Mouse (Mus musculus): ENCODE results near the gene Erich2. TPM values are rescaled to one million over a fixed set of nuclear protein-coding genes. Genes with fewer than 3 reads are reported as not detected.

The Erich2 gene
- total and polyA plus RNA-seq, 2 experiments from 2014 or later = 0.81 to 3.8 TPM

DNA sequence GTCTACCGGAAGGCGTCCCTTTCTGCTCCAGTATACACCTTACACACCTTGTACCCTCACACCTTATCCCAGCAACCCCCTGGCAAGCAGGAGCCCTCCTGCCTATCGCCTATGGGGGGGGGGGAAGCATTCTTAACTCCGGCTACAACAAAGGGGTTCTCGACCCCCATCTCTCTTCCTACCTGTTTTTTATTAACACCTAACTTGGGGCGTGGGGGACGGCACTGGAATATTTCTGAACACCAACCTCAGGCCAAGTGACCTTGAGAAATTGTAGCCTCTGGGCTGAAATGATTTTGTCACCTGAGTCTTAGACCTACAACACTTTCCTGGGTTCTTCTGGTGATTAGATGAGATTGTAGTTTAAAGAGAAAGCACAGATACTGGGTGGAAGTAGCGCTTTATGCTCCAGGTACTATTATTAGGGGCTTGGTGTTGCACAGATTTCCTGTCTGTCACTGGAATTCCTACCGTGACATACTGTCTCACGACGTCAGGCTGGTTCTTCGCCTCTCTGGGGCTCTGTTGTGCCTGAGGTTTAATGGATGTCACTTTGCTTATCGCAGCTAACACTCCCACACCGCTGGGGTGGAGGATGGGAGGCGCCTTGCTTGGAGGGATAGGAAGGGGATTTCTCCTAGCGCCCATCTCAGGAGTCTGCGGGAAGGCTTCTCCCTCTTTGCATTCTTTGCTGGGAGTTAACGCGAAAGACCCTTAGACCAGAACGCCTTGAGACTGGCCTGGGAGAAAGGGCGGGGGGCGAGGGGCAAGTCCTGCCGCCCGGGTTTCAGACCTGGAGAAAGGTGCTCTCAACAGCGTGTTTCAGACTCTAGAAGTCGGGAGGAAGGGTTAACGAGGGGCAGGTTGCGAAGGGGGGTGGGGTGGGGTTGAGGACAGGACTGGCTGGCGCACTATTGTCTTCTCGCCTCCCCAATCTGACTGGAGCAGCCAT is 57.3 kb downstream of the Erich2 start:
- Histone ChIP-seq H3K4me2 (ENCODE audit: low read depth) (peak overlapping the region; percentile 60), H3K36me3 (ENCODE audit: insufficient read depth) (no peaks in the 10 kb centered on the region), H3K9ac (peak overlapping the region; percentile 74), H3K27ac (ENCODE audit: low read depth, low read length) (peak overlapping the region; percentile 93), H3K9me3 (ENCODE audit: low read length) (no peaks in the 10 kb centered on the region), H3K27me3 (ENCODE audit: insufficient read depth, low read length) (peaks cover 28% of the 10 kb centered on the region), H3K4me1 (ENCODE audit: insufficient read depth) (peaks cover 7% of the 10 kb centered on the region), H3K4me3 (ENCODE audit: low read depth, low read length) (peak overlapping the region; percentile 54)
- no peak for ATAC-seq
- peak; percentile 57 for DNase-seq
- TF ChIP-seq CTCF (IDR thresholded peaks at IDR 0.05; ENCODE audit: low read depth) = no peak
- WGBS = 6% methylated on average over 30 of the region's 30 CpGs

DNA sequence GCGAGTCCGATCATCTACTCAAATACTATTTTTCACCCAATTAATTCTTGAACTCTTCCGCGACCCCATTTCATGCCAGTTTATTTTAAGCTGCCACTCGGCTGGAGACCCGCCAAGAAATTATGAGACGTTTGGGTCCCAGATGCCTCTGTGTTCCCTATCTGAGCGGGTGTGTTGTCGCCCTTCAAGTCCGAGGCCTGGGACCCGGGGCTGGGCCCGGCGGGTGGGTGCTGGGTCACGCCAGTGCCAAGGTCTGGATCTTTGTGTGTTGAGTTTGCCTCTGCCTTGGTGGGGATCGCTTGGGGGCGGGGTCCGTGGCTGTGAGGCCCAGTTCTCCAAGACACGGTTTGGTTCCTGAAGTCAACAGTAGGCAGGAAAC is 58.0 kb downstream of the Erich2 start:
- Histone ChIP-seq H3K4me2 (ENCODE audit: low read depth) (peak overlapping the region; percentile 60), H3K4me1 (ENCODE audit: insufficient read depth) (peaks cover 7% of the 10 kb centered on the region), H3K27ac (ENCODE audit: low read depth, low read length) (peak overlapping the region; percentile 93), H3K9ac (peak overlapping the region; percentile 74), H3K4me3 (ENCODE audit: low read depth, low read length) (peak overlapping the region; percentile 54), H3K27me3 (ENCODE audit: insufficient read depth, low read length) (peaks cover 29% of the 10 kb centered on the region), H3K9me3 (ENCODE audit: low read length) (no peaks in the 10 kb centered on the region), H3K36me3 (ENCODE audit: insufficient read depth) (no peaks in the 10 kb centered on the region)
- ATAC-seq = no peak
- no peak for TF ChIP-seq CTCF (IDR thresholded peaks at IDR 0.05; ENCODE audit: low read depth)
- 5% methylated on average over 18 of the region's 18 CpGs for WGBS
- peak; percentile 50 for DNase-seq

DNA sequence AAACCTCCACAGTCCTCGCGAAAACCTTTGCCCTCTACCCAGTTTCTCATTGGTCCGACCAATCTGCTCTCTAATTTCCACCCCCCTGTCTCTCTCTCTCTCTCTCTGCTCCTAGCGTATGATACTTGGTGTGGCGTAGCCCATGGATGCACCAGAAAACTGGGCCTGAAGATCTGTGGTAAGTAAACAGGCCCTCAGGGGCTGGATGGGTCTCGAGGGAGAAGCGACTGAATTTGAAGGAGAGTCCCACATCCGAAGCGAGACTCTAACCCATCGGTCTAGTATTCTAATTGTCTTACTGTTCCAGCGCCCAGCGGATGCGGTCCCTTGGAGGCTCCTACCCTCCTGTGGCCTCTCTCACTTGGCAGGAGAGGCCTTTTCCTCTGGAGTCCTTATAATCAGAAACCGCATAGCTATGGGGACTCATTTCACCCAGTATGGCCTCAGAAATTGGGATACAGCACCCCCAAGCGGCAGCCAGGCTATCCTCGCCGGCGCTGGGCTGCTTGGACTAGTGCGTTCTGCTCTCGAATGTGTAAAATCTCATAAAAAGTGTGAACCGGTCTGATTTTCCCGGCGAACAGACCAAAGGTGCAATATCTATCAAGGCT is 58.6 kb downstream of the Erich2 start:
- peaks cover 35% of the 10 kb centered on the region for H3K27me3 ChIP-seq (ENCODE audit: insufficient read depth, low read length)

DNA sequence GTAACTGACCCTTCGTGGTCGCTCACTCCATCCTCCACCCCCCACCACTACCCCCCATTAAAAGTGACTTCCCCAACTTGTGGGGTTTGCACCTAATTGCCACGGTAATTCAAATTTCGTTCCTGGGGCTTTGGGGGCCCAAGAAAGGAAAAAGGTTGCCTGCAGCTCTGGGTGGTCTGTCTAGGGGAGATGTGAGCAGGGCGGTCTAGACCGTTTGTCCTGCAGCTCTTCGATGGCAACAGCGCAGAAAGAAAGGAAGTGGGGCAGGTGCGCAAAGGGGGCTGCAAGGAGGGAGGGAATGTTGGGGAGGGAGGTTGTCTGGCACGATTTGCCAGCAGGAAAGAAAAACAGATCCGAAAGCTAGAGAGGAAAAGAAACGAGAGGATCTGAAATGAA is 59.1 kb downstream of the Erich2 start:
- peak overlapping the region; percentile 54 for H3K4me3 ChIP-seq (ENCODE audit: low read depth, low read length)
- H3K4me1 ChIP-seq (ENCODE audit: insufficient read depth) = peaks cover 7% of the 10 kb centered on the region
- peak overlapping the region; percentile 64 for H3K27ac ChIP-seq (ENCODE audit: low read depth, low read length)
- H3K9me3 ChIP-seq (ENCODE audit: low read length) = no peaks in the 10 kb centered on the region
- ATAC-seq (no peak), DNase-seq (no peak)
- TF ChIP-seq CTCF (IDR thresholded peaks at IDR 0.05; ENCODE audit: low read depth) = no peak
- H3K27me3 ChIP-seq (ENCODE audit: insufficient read depth, low read length) = peaks cover 39% of the 10 kb centered on the region
- under 1% methylated on average over 12 of the region's 12 CpGs for WGBS
- H3K9ac ChIP-seq = peak overlapping the region; percentile 74
- no peaks in the 10 kb centered on the region for H3K36me3 ChIP-seq (ENCODE audit: insufficient read depth)
- peak overlapping the region; percentile 60 for H3K4me2 ChIP-seq (ENCODE audit: low read depth)

More for the DNA sequence above, 58.6 kb downstream of the Erich2 start:
- peak; percentile 53 for ATAC-seq
- Histone ChIP-seq H3K36me3 (ENCODE audit: insufficient read depth) (no peaks in the 10 kb centered on the region), H3K9me3 (ENCODE audit: low read length) (no peaks in the 10 kb centered on the region), H3K9ac (peak overlapping the region; percentile 74), H3K4me1 (ENCODE audit: insufficient read depth) (peaks cover 7% of the 10 kb centered on the region), H3K27ac (ENCODE audit: low read depth, low read length) (peak overlapping the region; percentile 93), H3K4me2 (ENCODE audit: low read depth) (peak overlapping the region; percentile 60), H3K4me3 (ENCODE audit: low read depth, low read length) (peak overlapping the region; percentile 54)
- peak; percentile 85 for DNase-seq
- 4% methylated on average over 23 of the region's 23 CpGs for WGBS
- peak; percentile 61 for TF ChIP-seq CTCF (IDR thresholded peaks at IDR 0.05; ENCODE audit: low read depth)

DNA sequence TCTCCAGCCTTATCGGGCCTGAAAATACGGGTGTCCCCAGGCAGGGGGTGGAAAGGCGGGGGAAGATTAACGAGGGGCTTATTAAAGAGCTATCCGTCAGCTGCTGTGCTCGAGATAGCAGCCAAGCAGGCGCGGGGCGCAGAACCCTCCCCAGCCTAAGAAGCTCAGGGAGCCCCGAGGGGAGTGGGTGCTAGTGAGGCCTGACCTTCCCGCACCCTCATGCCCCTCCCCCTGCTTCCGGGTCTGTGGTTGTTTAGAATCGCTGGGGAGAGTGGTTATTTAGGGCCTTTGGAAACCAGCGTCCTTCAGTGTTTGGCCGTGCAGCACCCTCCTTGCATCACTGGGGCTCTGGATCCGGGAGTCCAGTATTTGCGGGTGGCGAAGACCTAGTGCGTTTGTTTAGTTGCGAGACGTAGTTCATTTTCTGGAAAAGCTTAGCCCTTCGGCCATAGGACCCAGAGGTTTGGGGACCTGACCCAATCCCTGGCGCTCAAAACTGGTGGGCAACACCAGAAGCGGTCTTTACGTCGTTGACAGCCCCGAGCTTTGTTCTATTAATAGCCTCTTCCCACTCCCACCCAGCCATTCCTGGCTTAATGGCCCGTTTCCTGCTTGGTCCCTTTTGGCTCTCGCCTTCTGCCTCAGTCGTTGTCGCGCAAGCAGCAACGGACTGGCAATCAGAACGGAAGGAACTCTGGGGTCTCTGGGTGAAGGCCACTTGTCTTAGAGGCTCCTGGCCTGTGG is 59.8 kb downstream of the Erich2 start:
- Histone ChIP-seq H3K27ac (ENCODE audit: low read depth, low read length) (peak overlapping the region; percentile 64), H3K27me3 (ENCODE audit: insufficient read depth, low read length) (peaks cover 39% of the 10 kb centered on the region), H3K36me3 (ENCODE audit: insufficient read depth) (no peaks in the 10 kb centered on the region), H3K4me2 (ENCODE audit: low read depth) (peak overlapping the region; percentile 60), H3K4me3 (ENCODE audit: low read depth, low read length) (peak overlapping the region; percentile 54), H3K9me3 (ENCODE audit: low read length) (no peaks in the 10 kb centered on the region), H3K9ac (peak overlapping the region; percentile 74), H3K4me1 (ENCODE audit: insufficient read depth) (peaks cover 7% of the 10 kb centered on the region)
- peak; percentile 14; the same call in 1 of the 2 replicates for ATAC-seq
- DNase-seq = peak; percentile 57
- WGBS = 3% methylated on average over 34 of the region's 34 CpGs
- no peak for TF ChIP-seq CTCF (IDR thresholded peaks at IDR 0.05; ENCODE audit: low read depth)

DNA sequence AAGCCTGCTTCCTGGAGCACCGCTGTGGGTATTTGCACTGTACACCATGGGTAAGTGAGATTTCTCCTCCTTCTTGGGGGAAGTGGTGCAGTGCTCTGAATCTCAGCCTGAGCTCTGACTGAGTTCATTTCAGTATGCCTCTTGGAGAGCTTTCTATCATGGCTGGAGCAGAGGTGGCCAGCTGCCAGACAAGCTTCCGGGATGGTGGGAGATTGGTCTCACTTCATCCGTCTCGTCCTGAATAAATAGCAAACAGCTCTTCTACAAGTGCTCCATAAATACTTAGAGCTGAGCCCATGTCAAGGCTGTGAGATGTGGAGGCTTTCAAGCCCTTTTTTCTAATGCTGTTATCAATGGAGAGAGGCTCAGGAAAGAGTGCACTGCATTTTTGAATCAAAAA is 63.1 kb downstream of the Erich2 start:
- no peak for TF ChIP-seq CTCF (IDR thresholded peaks at IDR 0.05; ENCODE audit: low read depth)
- no peak overlapping the region for H3K4me2 ChIP-seq (ENCODE audit: low read depth)
- WGBS = 52% methylated on average over 4 of the region's 4 CpGs
- peaks cover 25% of the 10 kb centered on the region for H3K27me3 ChIP-seq (ENCODE audit: insufficient read depth, low read length)
- H3K9ac ChIP-seq = no peak overlapping the region
- peaks cover 7% of the 10 kb centered on the region for H3K4me1 ChIP-seq (ENCODE audit: insufficient read depth)
- ATAC-seq (no peak), DNase-seq (no peak)
- no peak overlapping the region for H3K27ac ChIP-seq (ENCODE audit: low read depth, low read length)
- no peaks in the 10 kb centered on the region for H3K9me3 ChIP-seq (ENCODE audit: low read length)
- H3K36me3 ChIP-seq (ENCODE audit: insufficient read depth) = no peaks in the 10 kb centered on the region
- H3K4me3 ChIP-seq (ENCODE audit: low read depth, low read length) = no peak overlapping the region
